Mouse (Mus musculus) layer of hippocampus, postnatal 14 days (tissue): ENCODE measurements around the gene Ginm1. TPM values are rescaled to one million over a fixed set of nuclear protein-coding genes. Genes with fewer than 3 reads are reported as not detected.

Experiments used
- microRNA-seq, 2 experiments: library from miRNA; unstranded; fragments of <30 nt; microRNA quantifications; one replicate each; pipeline ENCODE4 v1.2.0; 2021
- total RNA-seq, 2 experiments: library from RNA; stranded (reverse); gene quantifications; 2 replicates each; pipeline ENCODE4 v1.2.3; 2021

Gene Ginm1
- total RNA-seq, 2 experiments from 2014 or later = 22.5 to 25.0 TPM

Small RNA genes lying within 50 kb of the gene (microRNA-seq; reads per million reads assigned to microRNA genes)
- gene Mir5104 = 0 to 1.7 reads per million in 2 experiments

Other genes with a start within 250 kb of the Ginm1 start
- 100 to 1,000 TPM; 161 to 173 TPM for gene Lrp11, start 203.0 kb downstream of the Ginm1 start, total RNA-seq
- 1 to 10 TPM; 4.1 to 4.7 TPM for gene Nup43, start 125.3 kb downstream of the Ginm1 start, total RNA-seq
- 100 to 1,000 TPM; 145 TPM for gene Pcmt1, start 111.7 kb downstream of the Ginm1 start, total RNA-seq
- 10 to 100 TPM; 46.5 to 47.4 TPM for gene Lats1, start 111.6 kb downstream of the Ginm1 start, total RNA-seq
- gene Katna1, start 66.8 kb downstream of the Ginm1 start, total RNA-seq = 10 to 100 TPM; 14.1 to 15.0 TPM
- gene Ppil4, start 67 bp upstream of the Ginm1 start, total RNA-seq = 10 to 100 TPM; 32.7 to 35.4 TPM
- gene Zc3h12d, start 39.6 kb upstream of the Ginm1 start, total RNA-seq = under 1 TPM; 0.09 to 0.21 TPM
- 10 to 100 TPM; 62.7 to 66.0 TPM for gene Tab2, start 163.4 kb upstream of the Ginm1 start, total RNA-seq